In genomic region chr2:27637281-27637896, GRCm38 (mm10) we compare ENCODE assay signal across 23 mouse cellular contexts. TPM values are rescaled to one million over a fixed set of nuclear protein-coding genes. Genes with fewer than 3 reads are reported as not detected.
DNase-seq lines count a peak whose midpoint lies in the region; ATAC-seq and TF ChIP-seq lines count a peak whose summit lies in the region.
"Had no signal": no experiment of that assay in that cellular context is flagged by ENCODE, and none has a peak within 500 bp of the region (broad histone marks: within the 10 kb centered on the region; RNA-seq: fewer than 3 reads in every experiment).

No protein-coding gene starts in this region.

- no peaks in the 10 kb centered on the region for H3K27me3 ChIP-seq in heart, embryonic 11.5 days (ENCODE audit: control insufficient read depth, insufficient read depth, low read length)
- no peaks in the 10 kb centered on the region for H3K27me3 ChIP-seq in lung, postnatal 0 days (replicated peaks; ENCODE audit: insufficient read depth, low read length)
- H3K27me3 ChIP-seq: embryonic facial prominence, embryonic 15.5 days; limb, embryonic 13.5 days; liver, embryonic 15.5 days; midbrain, embryonic 13.5 days; stomach, embryonic 15.5 days had no signal

- no peak overlapping the region for H3K9ac ChIP-seq in heart, embryonic 11.5 days (ENCODE audit: low read depth, low read length)
- no peak overlapping the region for H3K9ac ChIP-seq in lung, postnatal 0 days (replicated peaks; ENCODE audit: low read depth)
- H3K9ac ChIP-seq: embryonic facial prominence, embryonic 15.5 days; forebrain, postnatal 0 days; hindbrain, embryonic 13.5 days; limb, embryonic 13.5 days; liver, embryonic 15.5 days; midbrain, embryonic 13.5 days; stomach, embryonic 15.5 days had no signal

- WGBS in heart, embryonic 11.5 days (ENCODE audit: insufficient replicate concordance): 82% methylated on average over 8 of the region's 8 CpGs
- WGBS in lung, postnatal 0 days: 80% methylated on average over 8 of the region's 8 CpGs

- ATAC-seq in heart, embryonic 11.5 days (replicated peaks; ENCODE audit: insufficient number of reproducible peaks, low FRiP score, low TSS enrichment): no peak
- no peak for ATAC-seq in lung, postnatal 0 days
- ATAC-seq: forebrain, postnatal 0 days; inflammation-experienced regulatory T-cells, adult 6 months; midbrain, embryonic 13.5 days had no signal

- TF ChIP-seq EP300 in lung, postnatal 0 days (IDR thresholded peaks at IDR 0.05): no peak

- no peaks in the 10 kb centered on the region for H3K9me3 ChIP-seq in heart, embryonic 11.5 days (replicated peaks; ENCODE audit: control insufficient read depth, low read length)
- no peaks in the 10 kb centered on the region for H3K9me3 ChIP-seq in lung, postnatal 0 days (ENCODE audit: low read length)
- H3K9me3 ChIP-seq: embryonic facial prominence, embryonic 15.5 days; forebrain, embryonic 10.5 days; hindbrain, embryonic 13.5 days; limb, embryonic 13.5 days; liver, embryonic 15.5 days; midbrain, embryonic 13.5 days; stomach, embryonic 15.5 days had no signal

- no peaks in the 10 kb centered on the region for H3K36me3 ChIP-seq in heart, embryonic 11.5 days (ENCODE audit: control insufficient read depth, insufficient read depth, low read length)
- no peaks in the 10 kb centered on the region for H3K36me3 ChIP-seq in lung, postnatal 0 days (ENCODE audit: insufficient read depth, low read length)
- H3K36me3 ChIP-seq: embryonic facial prominence, embryonic 15.5 days; forebrain, embryonic 10.5 days; hindbrain, embryonic 13.5 days; limb, embryonic 13.5 days; liver, embryonic 15.5 days; midbrain, embryonic 13.5 days; stomach, embryonic 15.5 days had no signal

- H3K4me3 ChIP-seq in heart, embryonic 11.5 days (ENCODE audit: low read depth, low read length): no peak overlapping the region
- no peak overlapping the region for H3K4me3 ChIP-seq in lung, postnatal 0 days (ENCODE audit: low read depth, low read length)
- H3K4me3 ChIP-seq: embryonic facial prominence, embryonic 15.5 days; forebrain, embryonic 10.5 days; gastrocnemius, adult 2 months; hindbrain, embryonic 13.5 days; limb, embryonic 13.5 days; liver, embryonic 15.5 days; midbrain, embryonic 13.5 days; stomach, embryonic 15.5 days had no signal

- no peak for DNase-seq in heart, adult 18-20 months
- peak; percentile 11 for DNase-seq in layer of hippocampus, adult 11-12 months (ENCODE audit: low spot score)
- DNase-seq in layer of hippocampus, postnatal 36 days: no peak
- peak; percentile 5 to 23 for DNase-seq in right cerebral cortex, postnatal 36 days (ENCODE audit: low spot score in 2 of 2)
- DNase-seq in right cerebral cortex, postnatal 10 days (ENCODE audit: low spot score in 2 of 2): no peak
- no peak for DNase-seq in lung, postnatal 0 days (ENCODE audit: low spot score)
- DNase-seq: adrenal gland, adult 2 months; cerebellum, adult 11 months; cerebellum, postnatal 14 days; forebrain, postnatal 0 days; gastrocnemius, adult 2 months; kidney, adult 2 months; kidney, postnatal 10 days; right cerebral cortex, postnatal 25 days had no signal

- H3K4me1 ChIP-seq in heart, embryonic 11.5 days (ENCODE audit: control insufficient read depth, insufficient read depth, low read length): peaks cover 41% of the 10 kb centered on the region
- no peaks in the 10 kb centered on the region for H3K4me1 ChIP-seq in lung, postnatal 0 days (ENCODE audit: insufficient read depth, low read depth, low read length)
- H3K4me1 ChIP-seq: stomach, embryonic 15.5 days had no signal

- H3K27ac ChIP-seq in heart, embryonic 11.5 days (ENCODE audit: low read depth, low read length): peak overlapping the region; percentile 43; the same call in 1 of the 2 replicates
- no peak overlapping the region for H3K27ac ChIP-seq in lung, postnatal 0 days (ENCODE audit: low read length)
- H3K27ac ChIP-seq: embryonic facial prominence, embryonic 15.5 days; forebrain, embryonic 10.5 days; gastrocnemius, adult 2 months; hindbrain, embryonic 13.5 days; limb, embryonic 13.5 days; liver, embryonic 15.5 days; midbrain, embryonic 13.5 days; stomach, embryonic 15.5 days had no signal

- TF ChIP-seq CTCF in lung, postnatal 0 days (IDR thresholded peaks at IDR 0.05): no peak

- no peak overlapping the region for H3K4me2 ChIP-seq in heart, embryonic 11.5 days
- no peak overlapping the region for H3K4me2 ChIP-seq in lung, postnatal 0 days (replicated peaks; ENCODE audit: low read depth, low read length)
- H3K4me2 ChIP-seq: embryonic facial prominence, embryonic 15.5 days; hindbrain, embryonic 13.5 days; limb, embryonic 13.5 days; liver, embryonic 15.5 days; midbrain, embryonic 13.5 days; stomach, embryonic 15.5 days had no signal

RNA-seq across cellular contexts. Expression of gene Rxra, which starts 38.9 kb away (rescaled TPM):
- 4.2 and 5.2 TPM in 2 replicates for polyA plus RNA-seq in heart, embryonic 11.5 days (2014; fragmentation: Nextera tagmentation; extraction: Ambion mirVana)
- 10 to 100 TPM; 51.3 to 52.4 TPM for total RNA-seq in heart, adult 18-20 months (2021)
- total RNA-seq in layer of hippocampus, postnatal 36 days (2021): 10 to 100 TPM; 25.1 to 27.9 TPM
- polyA plus RNA-seq in lung, postnatal 0 days (2015; fragmentation: Nextera tagmentation; extraction: Ambion mirVana): 9.6 and 10.3 TPM in 2 replicates

Comparison
In these comparisons a context has a peak if more than half of its experiments do, and no peak if none do; other contexts are left out.
1. DNase-seq: peak in layer of hippocampus, adult 11-12 months (single experiment) and right cerebral cortex, postnatal 36 days (2 of 2); none in heart, adult 18-20 months (0 of 2), layer of hippocampus, postnatal 36 days (0 of 2), right cerebral cortex, postnatal 10 days (0 of 2) and lung, postnatal 0 days (single experiment).